Mouse (Mus musculus) CH12.LX (cell line): ENCODE measurements around the gene Ube2g1.

Experiments
- CTCF ChIP-seq, 2 experiments: IDR thresholded peaks in 1 of 2; conservative IDR thresholded peaks in 1 of 2; 2 replicates each; pipeline ENCODE4 v1.5.1; 2011 to 2012; ENCODE audit warnings: low read depth in 2 of 2, low read length in 2 of 2, improper control_type of control experiment in 1 of 2, inconsistent platforms in 1 of 2, mild to moderate bottlenecking in 1 of 2, moderate library complexity in 1 of 2
- E2F4 ChIP-seq: IDR thresholded peaks from 2 replicates; pipeline ENCODE4 v1.6.1; 2011; ENCODE audit warnings: low read depth, low read length, improper control_type of control experiment; ENCODE audit not compliant: insufficient replicate concordance
- EP300 ChIP-seq: IDR thresholded peaks from 2 replicates; pipeline ENCODE4 v1.6.1; 2011; ENCODE audit warnings: low read length, improper control_type of control experiment
- GABPA ChIP-seq: IDR thresholded peaks from 2 replicates; pipeline ENCODE4 v1.6.1; 2012; ENCODE audit warnings: low read depth, low read length, improper control_type of control experiment, inconsistent platforms; ENCODE audit not compliant: insufficient replicate concordance
- KAT2A ChIP-seq: IDR thresholded peaks from 2 replicates; pipeline ENCODE4 v1.6.1; 2012; ENCODE audit warnings: low read length, improper control_type of control experiment, inconsistent platforms; ENCODE audit not compliant: insufficient replicate concordance
- MXI1 ChIP-seq: IDR thresholded peaks from 2 replicates; pipeline ENCODE4 v1.6.1; 2011; ENCODE audit warnings: mild to moderate bottlenecking, low read depth, low read length, improper control_type of control experiment
- POLR2A ChIP-seq: IDR thresholded peaks from 2 replicates; pipeline ENCODE4 v1.6.1; 2011; ENCODE audit warnings: low read depth, mild to moderate bottlenecking, improper control_type of control experiment, low read length
- RAD21 ChIP-seq: IDR thresholded peaks from 2 replicates; pipeline ENCODE4 v1.6.1; 2011; ENCODE audit warnings: low read depth, mild to moderate bottlenecking, low read length, improper control_type of control experiment, moderate library complexity
- TCF12 ChIP-seq: IDR thresholded peaks from 2 replicates; pipeline ENCODE4 v1.6.1; 2014; ENCODE audit warnings: low read depth, mild to moderate bottlenecking, inconsistent platforms, low read length, improper control_type of control experiment
- USF1 ChIP-seq: IDR thresholded peaks from 2 replicates; pipeline ENCODE4 v1.6.1; 2014; ENCODE audit warnings: low read depth, mild to moderate bottlenecking, inconsistent platforms, low read length, improper control_type of control experiment
- USF2 ChIP-seq: conservative IDR thresholded peaks from 2 replicates; pipeline ENCODE4 v1.6.1; 2011; ENCODE audit warnings: low read depth, low read length, improper control_type of control experiment
- ZC3H11A ChIP-seq: IDR thresholded peaks from 2 replicates; pipeline ENCODE4 v1.6.1; 2012; ENCODE audit warnings: low read depth, mild to moderate bottlenecking, inconsistent platforms, low read length, improper control_type of control experiment
- ZKSCAN1 ChIP-seq: IDR thresholded peaks from 2 replicates; pipeline ENCODE4 v1.6.1; 2012; ENCODE audit warnings: low read depth, inconsistent platforms, low read length, improper control_type of control experiment, borderline replicate concordance
- ZMIZ1 ChIP-seq: IDR thresholded peaks from 2 replicates; pipeline ENCODE4 v1.6.1; 2012; ENCODE audit warnings: low read depth, mild to moderate bottlenecking, inconsistent platforms, low read length, improper control_type of control experiment

DNA sequence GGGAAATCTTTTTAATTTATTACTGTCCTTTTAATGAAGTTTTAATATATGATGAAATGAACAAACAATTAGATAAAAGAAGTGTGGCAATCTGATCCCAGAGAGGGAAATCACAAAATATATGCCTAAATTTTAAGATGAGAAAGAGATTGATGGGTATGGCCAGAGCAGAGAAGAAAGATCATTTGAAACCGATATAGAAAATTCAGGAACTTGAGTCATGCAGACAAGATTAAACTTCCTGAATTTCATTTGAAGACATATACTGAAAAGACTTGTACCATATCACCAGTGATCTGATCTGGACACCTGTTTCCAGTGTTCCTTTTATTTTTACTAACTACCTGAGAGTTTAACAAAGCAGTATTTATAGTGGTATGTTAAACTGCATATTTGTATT lies 65.4 kb downstream of the Ube2g1 start:
- TF ChIP-seq CTCF (conservative IDR thresholded peaks at IDR 0.05 in 1 of 2, IDR thresholded peaks at IDR 0.05 in 1 of 2; ENCODE audit: low read depth in 2 of 2, low read length in 2 of 2), result no peak
- TF ChIP-seq USF1, result no peak
- TF ChIP-seq EP300, result no peak
- no peak for TF ChIP-seq POLR2A
- no peak for TF ChIP-seq KAT2A
- TF ChIP-seq USF2, result no peak
- TF ChIP-seq RAD21, result no peak
- no peak for TF ChIP-seq E2F4
- no peak for TF ChIP-seq MXI1
- TF ChIP-seq GABPA, result no peak
- TF ChIP-seq ZC3H11A, result no peak
- TF ChIP-seq ZMIZ1, result no peak
- no peak for TF ChIP-seq TCF12
- no peak for TF ChIP-seq ZKSCAN1
